Mouse (Mus musculus) layer of hippocampus, postnatal 36 days (tissue): ENCODE results near the gene Igf1. TPM values are rescaled to one million over a fixed set of nuclear protein-coding genes. Genes with fewer than 3 reads are reported as not detected.

Experiments
- DNase-seq, 2 experiments: peaks; one replicate each; pipeline ENCODE4 v3.0.0; 2022
- total RNA-seq, 2 experiments: library from RNA; stranded (reverse); gene quantifications; 2 replicates each; pipeline ENCODE4 v1.2.3; 2021

The Igf1 gene
- total RNA-seq, 2 experiments from 2014 or later = 8.0 TPM

DNA sequence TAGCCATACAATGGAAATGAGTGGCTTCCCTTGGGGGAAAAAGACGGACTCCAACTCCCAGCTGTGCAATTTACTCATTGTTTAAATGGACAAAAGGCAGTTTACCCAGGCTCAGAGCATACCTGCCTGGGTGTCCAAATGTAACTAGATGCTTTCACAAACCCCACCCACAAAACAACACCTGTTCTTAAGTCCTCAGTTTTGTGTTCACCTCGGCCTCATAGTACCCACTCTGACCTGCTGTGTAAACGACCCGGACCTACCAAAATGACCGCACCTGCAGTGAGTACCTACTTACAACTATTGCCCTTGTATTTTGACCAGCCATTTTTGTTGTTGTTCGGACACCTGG lies 3.0 kb downstream of the Igf1 start:
- no peak for DNase-seq

GRCm38 (mm10) chr10:87862899-87863298 lies 4.8 kb downstream of the Igf1 start:
- DNase-seq = no peak

GRCm38 (mm10) chr10:87863326-87863725 lies 5.3 kb downstream of the Igf1 start:
- DNase-seq = no peak

DNA sequence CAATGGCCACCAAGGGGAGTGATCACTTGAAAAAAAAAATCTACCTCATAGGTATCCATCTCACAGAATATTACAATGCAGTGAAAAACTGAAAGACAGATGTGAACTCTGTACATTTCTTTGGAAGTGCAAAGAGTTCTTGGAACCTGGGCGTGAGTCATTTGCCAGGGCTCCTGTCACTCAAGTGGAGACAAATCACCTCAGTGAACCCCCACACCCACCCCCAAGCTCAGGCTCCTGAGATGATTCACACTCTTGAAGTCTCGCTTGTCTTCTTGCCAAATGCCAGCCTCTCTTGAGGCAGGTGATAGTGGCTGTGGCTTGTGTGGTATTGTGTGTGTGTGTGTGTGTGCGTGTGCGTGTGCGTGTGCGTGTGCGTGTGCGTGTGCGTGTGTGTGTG lies 7.6 kb downstream of the Igf1 start:
- DNase-seq = no peak

DNA sequence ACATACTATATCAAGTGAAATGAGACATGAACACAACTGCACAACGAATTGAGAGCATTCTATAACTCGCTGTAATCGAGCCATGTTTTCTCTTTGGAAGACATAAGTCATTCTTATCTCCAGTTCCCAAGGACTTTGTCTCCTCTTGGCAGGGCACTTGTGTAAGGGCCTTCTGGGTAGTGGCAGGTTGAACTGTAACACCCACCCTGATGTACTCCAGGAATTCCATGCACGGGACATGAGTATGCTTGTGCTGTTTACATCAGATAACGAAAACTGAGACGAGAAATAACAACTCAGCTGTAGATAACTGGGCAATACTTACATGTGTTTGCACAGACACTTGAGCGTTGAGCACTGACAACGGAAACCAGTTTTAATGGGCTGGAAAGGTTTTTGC lies 8.4 kb downstream of the Igf1 start:
- DNase-seq = no peak

DNA sequence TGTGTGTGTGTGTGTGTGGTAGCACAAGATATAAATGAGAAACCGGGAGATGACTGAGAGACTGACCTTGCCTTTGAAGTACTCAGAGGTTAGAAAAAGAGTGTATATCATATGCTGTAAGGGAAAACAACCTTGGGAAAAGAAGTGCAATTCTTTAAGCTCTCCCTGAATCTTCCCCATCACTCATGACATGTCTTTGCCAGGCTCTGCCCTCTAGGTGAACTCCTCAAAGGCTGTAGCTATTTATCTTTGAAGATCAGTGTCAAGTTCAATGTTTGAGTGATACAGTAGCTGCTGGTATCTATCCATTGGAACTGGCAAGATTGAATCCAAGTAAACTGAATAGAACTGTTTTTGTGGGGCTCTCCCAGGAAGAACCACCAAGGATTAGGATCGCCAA lies 9.2 kb downstream of the Igf1 start:
- no peak for DNase-seq

DNA sequence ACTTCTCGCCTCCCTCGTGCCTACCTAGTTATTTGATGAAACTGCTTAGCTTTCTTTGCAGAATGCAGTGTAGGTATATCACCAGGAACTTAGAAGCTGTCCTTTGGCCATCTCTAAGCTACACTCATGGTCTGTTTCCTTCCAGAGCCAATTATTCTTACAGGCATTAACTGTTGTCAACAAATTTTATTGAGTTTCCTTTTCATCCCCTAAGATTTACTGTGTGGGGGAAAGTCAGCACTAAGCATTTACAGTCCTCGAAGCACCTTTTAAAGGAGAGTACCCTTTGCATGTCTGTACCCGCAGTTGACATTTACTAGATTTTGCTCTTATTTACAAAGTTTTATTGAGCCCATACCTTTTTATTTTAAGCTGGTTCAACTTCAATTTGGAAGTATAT lies 9.6 kb downstream of the Igf1 start:
- DNase-seq = no peak

GRCm38 (mm10) chr10:87868349-87869053 lies 10.4 kb downstream of the Igf1 start:
- no peak for DNase-seq

- no peak for DNase-seq
Observed at GRCm38 (mm10) chr10:87869151-87869550, 11.1 kb downstream of the Igf1 start.

DNA sequence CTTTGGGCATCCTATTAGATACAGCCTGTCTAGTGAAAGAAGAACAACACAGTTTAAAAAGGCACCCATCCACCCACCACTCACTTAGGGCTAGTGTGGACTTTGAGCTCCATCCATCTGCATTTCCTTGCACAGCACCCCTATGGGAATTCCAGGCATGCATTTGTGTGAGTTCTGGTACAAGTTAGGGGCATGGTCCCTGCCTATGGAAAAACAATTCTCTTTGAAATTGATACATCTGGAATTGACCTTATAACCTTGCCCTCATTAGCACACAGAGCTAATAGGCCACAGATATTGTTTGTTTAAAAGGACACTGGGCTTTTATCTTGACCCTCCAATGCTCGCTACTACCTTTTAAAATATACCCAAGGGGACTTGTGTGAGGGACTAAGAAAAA lies 11.6 kb downstream of the Igf1 start:
- DNase-seq = no peak

- no peak for DNase-seq
Observed at GRCm38 (mm10) chr10:87871863-87872647, 14.0 kb downstream of the Igf1 start.

GRCm38 (mm10) chr10:87872854-87873253 lies 14.8 kb downstream of the Igf1 start:
- DNase-seq = no peak

GRCm38 (mm10) chr10:87873516-87873915 lies 15.5 kb downstream of the Igf1 start:
- no peak for DNase-seq

GRCm38 (mm10) chr10:87880071-87880785 lies 22.2 kb downstream of the Igf1 start:
- DNase-seq = no peak

DNA sequence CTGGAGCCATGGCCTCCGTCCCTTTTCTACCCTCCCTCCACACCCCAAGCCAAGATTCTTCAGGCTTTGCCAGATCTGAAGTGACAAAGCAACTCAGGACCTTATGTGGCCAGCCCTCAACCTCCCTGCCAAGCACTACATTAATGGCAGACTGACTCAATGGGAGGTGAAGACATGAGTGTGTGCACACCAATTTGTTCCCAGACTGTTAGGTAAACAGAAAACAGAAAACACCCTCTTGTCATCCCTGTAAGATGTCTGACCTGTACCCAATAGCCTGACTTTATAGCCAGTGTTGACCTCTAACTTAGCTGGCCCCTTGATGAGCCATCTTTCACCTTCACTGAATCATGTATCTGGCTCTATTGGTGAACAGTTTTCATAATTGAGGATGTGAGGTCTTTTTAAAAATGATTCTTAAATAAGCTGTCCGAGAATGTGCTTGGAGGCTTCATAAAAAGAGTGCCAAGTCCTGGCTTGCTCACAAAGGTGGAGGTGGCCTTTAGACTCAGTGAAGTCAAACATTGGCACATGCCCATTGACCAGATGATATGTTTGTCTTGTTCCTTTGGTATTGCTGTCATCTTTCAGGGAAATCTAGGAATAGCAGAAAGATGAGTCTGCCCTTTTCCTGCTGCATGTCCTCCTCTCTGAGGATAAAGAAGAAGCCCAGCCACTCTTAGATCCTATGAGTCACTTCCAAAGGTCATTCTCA lies 27.4 kb downstream of the Igf1 start:
- no peak for DNase-seq

GRCm38 (mm10) chr10:87889850-87890249 lies 31.8 kb downstream of the Igf1 start:
- no peak for DNase-seq

DNA sequence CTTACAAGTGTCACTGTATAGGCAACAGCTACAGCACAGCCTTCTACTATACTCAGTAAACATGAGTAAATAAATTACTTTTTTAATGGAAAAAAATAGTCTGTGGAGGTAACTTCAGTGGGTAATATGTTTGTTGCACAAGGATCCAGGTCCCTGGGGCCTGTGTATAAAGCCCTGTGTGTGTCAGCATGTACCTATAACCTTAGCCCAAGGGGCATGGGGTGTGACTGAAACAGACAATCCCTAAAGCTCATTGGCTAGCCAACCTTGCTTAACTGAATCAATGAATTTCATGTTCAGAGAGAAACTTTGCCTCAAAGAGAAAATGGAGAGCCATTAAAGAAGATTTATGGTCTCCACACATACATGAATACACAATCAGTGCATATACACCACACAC lies 34.2 kb downstream of the Igf1 start:
- DNase-seq = no peak

GRCm38 (mm10) chr10:87893272-87893671 lies 35.2 kb downstream of the Igf1 start:
- DNase-seq = no peak

- DNase-seq = no peak
Observed at GRCm38 (mm10) chr10:87894461-87895120, 36.5 kb downstream of the Igf1 start.

DNA sequence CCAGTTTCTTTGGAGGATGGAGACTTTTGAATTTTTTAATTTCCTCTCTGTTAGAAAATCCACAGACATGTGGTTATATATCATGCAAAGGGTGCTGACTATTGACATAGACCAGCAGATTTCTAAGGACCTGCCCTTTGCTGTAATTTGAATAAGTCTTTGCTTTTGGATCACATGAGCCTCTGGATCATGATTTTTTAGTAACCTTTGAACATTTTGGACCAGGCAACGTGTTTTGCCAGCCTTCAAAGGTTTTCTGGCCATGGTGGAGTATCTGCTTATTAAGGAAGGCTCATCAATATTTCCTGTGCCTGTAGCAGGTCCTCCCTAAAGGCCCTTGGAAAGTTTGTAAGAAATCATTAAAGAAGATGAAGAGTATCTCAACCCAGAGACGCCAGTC lies 37.3 kb downstream of the Igf1 start:
- no peak for DNase-seq

GRCm38 (mm10) chr10:87897331-87897730 lies 39.3 kb downstream of the Igf1 start:
- DNase-seq = no peak

GRCm38 (mm10) chr10:87898826-87899225 lies 40.8 kb downstream of the Igf1 start:
- no peak for DNase-seq
